Mouse (Mus musculus): ENCODE measurements around the gene Hdac9. TPM values are rescaled to one million over a fixed set of nuclear protein-coding genes. Genes with fewer than 3 reads are reported as not detected.

Gene Hdac9
- polyA plus RNA-seq, 1 experiment: 1.3 TPM

DNA sequence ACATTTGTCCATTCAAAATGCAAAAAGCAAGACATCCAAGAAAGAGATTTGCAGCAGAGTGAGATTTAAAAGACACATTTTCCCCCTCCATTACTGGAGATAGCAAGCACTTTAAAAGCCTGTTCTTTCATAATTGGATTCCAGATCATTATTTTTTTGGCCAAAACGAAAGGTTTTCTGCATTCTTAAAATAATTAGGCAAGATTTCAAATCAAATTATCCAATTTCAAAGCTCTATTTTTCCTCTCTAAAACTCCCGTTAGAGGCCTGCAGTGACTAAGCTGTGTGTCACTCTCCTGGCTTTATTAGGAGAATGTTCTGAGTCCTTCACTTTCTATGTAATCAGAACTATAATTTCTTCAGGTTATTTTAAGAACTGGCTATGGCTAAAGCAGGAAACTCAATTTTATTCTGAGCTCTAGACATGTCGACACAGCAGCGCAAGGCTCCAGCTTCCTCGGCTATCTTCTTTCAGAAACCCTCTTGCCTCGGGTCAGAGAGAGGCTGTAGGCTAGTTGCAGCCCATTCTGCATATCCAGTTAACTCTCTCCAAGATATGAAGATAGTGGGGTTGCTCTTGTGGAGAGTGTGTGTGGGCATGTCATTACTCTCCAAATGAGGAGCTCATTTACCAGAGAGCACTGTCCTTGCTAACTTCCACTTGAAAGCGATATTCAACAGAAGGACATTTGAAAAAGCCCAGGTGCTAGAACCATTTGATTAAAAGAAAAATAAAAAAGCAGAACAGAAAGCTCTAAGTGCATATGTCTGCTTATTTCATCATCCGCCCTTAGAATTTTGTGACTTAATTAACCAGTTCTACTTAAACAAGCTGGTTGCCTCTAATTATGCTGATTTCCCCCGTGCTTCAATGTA lies 417.9 kb downstream of the Hdac9 start:
- no peaks in the 10 kb centered on the region for H3K36me3 ChIP-seq (ENCODE audit: control insufficient read depth, insufficient read depth, low read length)
- 57% methylated on average over 9 of the region's 9 CpGs for WGBS
- no peaks in the 10 kb centered on the region for H3K4me1 ChIP-seq (ENCODE audit: control insufficient read depth, insufficient read depth, low read length)
- no peak for DNase-seq
- H3K4me3 ChIP-seq (ENCODE audit: insufficient read depth, low read depth, low read length): no peak overlapping the region
- no peak overlapping the region for H3K27ac ChIP-seq (ENCODE audit: insufficient read depth, low read depth, low read length)
- H3K27me3 ChIP-seq (replicated peaks; ENCODE audit: control insufficient read depth, insufficient read depth, low read length): no peaks in the 10 kb centered on the region
- TF ChIP-seq CTCF (conservative IDR thresholded peaks at IDR 0.05; ENCODE audit: insufficient read depth, insufficient read length, low read depth, low read length) (no peak), POLR2A (IDR thresholded peaks at IDR 0.05; ENCODE audit: low read depth, low read length) (no peak)

DNA sequence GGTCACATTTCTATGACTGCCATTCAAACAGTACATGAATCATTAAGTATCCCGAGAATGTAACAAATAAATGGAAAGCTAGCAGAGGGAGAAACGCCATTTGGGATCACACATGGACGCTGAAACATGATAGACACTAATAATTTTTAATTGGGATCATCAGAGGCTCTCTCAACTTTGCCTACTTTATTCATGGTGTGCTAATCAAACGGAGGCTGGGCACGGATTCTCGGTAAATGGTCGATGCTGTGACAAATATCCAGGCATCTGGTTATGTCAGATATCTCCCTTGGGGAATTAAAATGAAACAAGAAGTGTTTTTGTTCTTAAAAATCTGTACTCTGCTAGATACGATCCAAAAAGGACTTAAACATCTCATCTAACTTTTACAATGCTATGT lies 418.6 kb downstream of the Hdac9 start:
- DNase-seq: no peak
- 74% methylated on average over 8 of the region's 8 CpGs for WGBS
- Histone ChIP-seq H3K36me3 (ENCODE audit: control insufficient read depth, insufficient read depth, low read length) (no peaks in the 10 kb centered on the region), H3K4me1 (ENCODE audit: control insufficient read depth, insufficient read depth, low read length) (no peaks in the 10 kb centered on the region), H3K27ac (ENCODE audit: insufficient read depth, low read depth, low read length) (no peak overlapping the region), H3K4me3 (ENCODE audit: insufficient read depth, low read depth, low read length) (no peak overlapping the region), H3K27me3 (replicated peaks; ENCODE audit: control insufficient read depth, insufficient read depth, low read length) (no peaks in the 10 kb centered on the region)
- TF ChIP-seq CTCF (conservative IDR thresholded peaks at IDR 0.05; ENCODE audit: insufficient read depth, insufficient read length, low read depth, low read length) (no peak), POLR2A (IDR thresholded peaks at IDR 0.05; ENCODE audit: low read depth, low read length) (no peak)

DNA sequence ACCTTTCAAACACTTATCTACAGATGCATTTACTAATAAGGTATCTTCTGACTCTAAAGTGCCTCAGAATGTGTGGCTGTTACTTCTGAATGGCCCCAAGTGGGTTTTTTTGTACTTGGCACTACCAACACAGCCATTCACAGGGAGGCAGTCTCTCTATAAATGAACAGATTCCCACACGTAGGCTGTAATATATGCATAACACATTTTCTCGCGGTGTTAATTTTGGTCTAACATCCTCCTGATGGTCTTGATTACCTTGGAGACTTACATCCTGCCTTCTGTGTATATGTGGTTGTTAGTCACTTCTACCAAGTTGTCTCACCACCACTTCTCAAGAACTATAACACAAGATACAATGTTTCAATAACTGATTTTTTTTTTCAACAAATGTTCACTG lies 419.2 kb downstream of the Hdac9 start:
- Histone ChIP-seq H3K4me1 (ENCODE audit: control insufficient read depth, insufficient read depth, low read length) (no peaks in the 10 kb centered on the region), H3K36me3 (ENCODE audit: control insufficient read depth, insufficient read depth, low read length) (no peaks in the 10 kb centered on the region), H3K27ac (ENCODE audit: insufficient read depth, low read depth, low read length) (no peak overlapping the region), H3K4me3 (ENCODE audit: insufficient read depth, low read depth, low read length) (no peak overlapping the region), H3K27me3 (replicated peaks; ENCODE audit: control insufficient read depth, insufficient read depth, low read length) (no peaks in the 10 kb centered on the region)
- WGBS: 83% methylated on average over 3 of the region's 3 CpGs
- DNase-seq: no peak
- TF ChIP-seq CTCF (conservative IDR thresholded peaks at IDR 0.05; ENCODE audit: insufficient read depth, insufficient read length, low read depth, low read length) (no peak), POLR2A (IDR thresholded peaks at IDR 0.05; ENCODE audit: low read depth, low read length) (no peak)

DNA sequence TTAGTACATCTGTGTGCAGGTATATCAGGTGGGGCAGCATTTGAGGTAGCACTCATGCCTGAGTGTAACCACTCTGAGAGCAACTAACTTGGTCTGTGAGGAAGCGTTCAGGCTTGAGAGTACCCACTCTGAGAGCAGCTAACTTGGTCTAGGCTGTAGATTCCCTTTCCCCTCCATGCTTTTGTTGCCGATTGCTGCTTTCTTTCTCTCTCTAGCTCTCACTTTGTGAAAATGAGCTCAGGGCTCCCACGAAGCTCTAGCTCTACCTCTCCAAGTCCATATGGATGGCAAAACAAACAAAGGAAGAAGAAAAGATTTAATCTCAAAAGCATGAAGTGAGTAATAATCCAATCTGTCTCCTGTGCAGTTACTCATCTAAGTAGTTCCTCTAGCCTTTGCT lies 421.0 kb downstream of the Hdac9 start:
- Histone ChIP-seq H3K27me3 (replicated peaks; ENCODE audit: control insufficient read depth, insufficient read depth, low read length) (no peaks in the 10 kb centered on the region), H3K4me1 (ENCODE audit: control insufficient read depth, insufficient read depth, low read length) (no peaks in the 10 kb centered on the region), H3K36me3 (ENCODE audit: control insufficient read depth, insufficient read depth, low read length) (no peaks in the 10 kb centered on the region), H3K27ac (ENCODE audit: insufficient read depth, low read depth, low read length) (no peak overlapping the region), H3K4me3 (ENCODE audit: insufficient read depth, low read depth, low read length) (peak overlapping the region; percentile 37; the same call in 1 of the 2 replicates)
- DNase-seq: no peak
- no peak for TF ChIP-seq POLR2A (IDR thresholded peaks at IDR 0.05; ENCODE audit: low read depth, low read length)
- TF ChIP-seq CTCF (conservative IDR thresholded peaks at IDR 0.05; ENCODE audit: insufficient read depth, insufficient read length, low read depth, low read length): no peak
- 39% methylated on average over 3 of the region's 3 CpGs for WGBS

DNA sequence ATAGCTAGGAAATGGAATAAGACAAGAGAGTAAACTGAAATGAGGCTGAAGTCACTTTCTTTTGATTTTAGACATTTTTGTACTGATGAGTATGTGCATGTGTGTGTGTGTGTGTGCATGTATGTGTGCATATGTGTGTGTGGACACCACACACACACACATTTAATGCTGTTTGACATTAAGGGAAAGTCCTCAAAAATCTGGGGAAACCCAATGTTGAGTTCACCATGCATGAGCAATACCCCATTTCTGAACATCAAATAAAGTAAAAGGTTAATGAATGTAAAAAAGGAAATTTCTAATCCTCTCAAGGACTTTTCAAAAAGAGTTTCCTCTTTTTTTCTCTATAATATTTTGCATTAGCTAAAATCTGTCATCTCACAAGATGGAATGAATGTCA lies 427.3 kb downstream of the Hdac9 start:
- no peak for DNase-seq
- TF ChIP-seq POLR2A (IDR thresholded peaks at IDR 0.05; ENCODE audit: low read depth, low read length): no peak
- TF ChIP-seq CTCF (conservative IDR thresholded peaks at IDR 0.05; ENCODE audit: insufficient read depth, insufficient read length, low read depth, low read length): no peak
- Histone ChIP-seq H3K4me3 (ENCODE audit: insufficient read depth, low read depth, low read length) (no peak overlapping the region), H3K27me3 (replicated peaks; ENCODE audit: control insufficient read depth, insufficient read depth, low read length) (no peaks in the 10 kb centered on the region), H3K36me3 (ENCODE audit: control insufficient read depth, insufficient read depth, low read length) (no peaks in the 10 kb centered on the region), H3K4me1 (ENCODE audit: control insufficient read depth, insufficient read depth, low read length) (no peaks in the 10 kb centered on the region), H3K27ac (ENCODE audit: insufficient read depth, low read depth, low read length) (no peak overlapping the region)

DNA sequence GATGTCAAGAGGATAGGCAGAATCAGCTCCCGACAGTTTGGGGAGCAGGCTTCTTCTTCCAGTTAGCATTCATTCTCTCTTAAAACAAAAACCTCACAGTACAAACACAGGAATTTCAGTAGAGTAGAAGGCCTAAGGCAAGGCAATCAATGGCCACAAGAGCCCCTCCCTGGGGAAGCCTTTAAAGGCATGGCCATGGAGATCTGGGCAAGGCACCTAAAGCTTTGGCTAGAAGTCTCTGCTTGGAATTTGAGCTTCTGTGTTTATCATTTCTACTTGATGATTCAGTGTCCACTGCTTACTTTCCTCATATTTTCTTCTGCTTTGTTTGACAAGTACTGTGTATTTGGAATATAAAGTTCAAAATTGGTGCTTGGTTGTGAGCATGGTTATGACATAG lies 429.2 kb downstream of the Hdac9 start:
- TF ChIP-seq POLR2A (IDR thresholded peaks at IDR 0.05; ENCODE audit: low read depth, low read length) (no peak), CTCF (conservative IDR thresholded peaks at IDR 0.05; ENCODE audit: insufficient read depth, insufficient read length, low read depth, low read length) (no peak)
- Histone ChIP-seq H3K4me1 (ENCODE audit: control insufficient read depth, insufficient read depth, low read length) (no peaks in the 10 kb centered on the region), H3K27ac (ENCODE audit: insufficient read depth, low read depth, low read length) (no peak overlapping the region), H3K4me3 (ENCODE audit: insufficient read depth, low read depth, low read length) (no peak overlapping the region), H3K36me3 (ENCODE audit: control insufficient read depth, insufficient read depth, low read length) (no peaks in the 10 kb centered on the region), H3K27me3 (replicated peaks; ENCODE audit: control insufficient read depth, insufficient read depth, low read length) (no peaks in the 10 kb centered on the region)
- DNase-seq: no peak
- 91% methylated on average over 1 of the region's 1 CpGs for WGBS

DNA sequence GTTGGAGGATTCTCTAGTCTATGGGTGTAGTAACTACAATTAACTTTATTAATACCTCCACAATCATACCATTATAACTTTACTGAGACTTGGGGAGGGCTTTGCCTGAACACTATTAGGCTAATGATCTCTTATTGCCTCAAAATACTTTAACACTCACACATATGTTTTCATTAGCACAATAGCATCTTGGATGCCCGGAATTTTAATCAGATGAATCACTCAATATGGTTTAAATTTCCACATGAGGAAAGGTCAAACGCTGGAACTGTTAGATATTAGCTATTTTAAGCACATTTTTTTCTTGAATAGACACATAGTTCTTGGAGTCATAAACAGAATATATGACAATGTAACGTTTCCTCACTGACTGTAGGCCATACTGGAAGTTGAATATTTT lies 429.9 kb downstream of the Hdac9 start:
- Histone ChIP-seq H3K27ac (ENCODE audit: insufficient read depth, low read depth, low read length) (no peak overlapping the region), H3K27me3 (replicated peaks; ENCODE audit: control insufficient read depth, insufficient read depth, low read length) (no peaks in the 10 kb centered on the region), H3K4me1 (ENCODE audit: control insufficient read depth, insufficient read depth, low read length) (no peaks in the 10 kb centered on the region), H3K4me3 (ENCODE audit: insufficient read depth, low read depth, low read length) (no peak overlapping the region), H3K36me3 (ENCODE audit: control insufficient read depth, insufficient read depth, low read length) (no peaks in the 10 kb centered on the region)
- WGBS: 58% methylated on average over 3 of the region's 3 CpGs
- no peak for DNase-seq
- TF ChIP-seq POLR2A (IDR thresholded peaks at IDR 0.05; ENCODE audit: low read depth, low read length): no peak
- TF ChIP-seq CTCF (conservative IDR thresholded peaks at IDR 0.05; ENCODE audit: insufficient read depth, insufficient read length, low read depth, low read length): no peak
